Mouse (Mus musculus): ENCODE results near the gene Dlgap4.

DNA sequence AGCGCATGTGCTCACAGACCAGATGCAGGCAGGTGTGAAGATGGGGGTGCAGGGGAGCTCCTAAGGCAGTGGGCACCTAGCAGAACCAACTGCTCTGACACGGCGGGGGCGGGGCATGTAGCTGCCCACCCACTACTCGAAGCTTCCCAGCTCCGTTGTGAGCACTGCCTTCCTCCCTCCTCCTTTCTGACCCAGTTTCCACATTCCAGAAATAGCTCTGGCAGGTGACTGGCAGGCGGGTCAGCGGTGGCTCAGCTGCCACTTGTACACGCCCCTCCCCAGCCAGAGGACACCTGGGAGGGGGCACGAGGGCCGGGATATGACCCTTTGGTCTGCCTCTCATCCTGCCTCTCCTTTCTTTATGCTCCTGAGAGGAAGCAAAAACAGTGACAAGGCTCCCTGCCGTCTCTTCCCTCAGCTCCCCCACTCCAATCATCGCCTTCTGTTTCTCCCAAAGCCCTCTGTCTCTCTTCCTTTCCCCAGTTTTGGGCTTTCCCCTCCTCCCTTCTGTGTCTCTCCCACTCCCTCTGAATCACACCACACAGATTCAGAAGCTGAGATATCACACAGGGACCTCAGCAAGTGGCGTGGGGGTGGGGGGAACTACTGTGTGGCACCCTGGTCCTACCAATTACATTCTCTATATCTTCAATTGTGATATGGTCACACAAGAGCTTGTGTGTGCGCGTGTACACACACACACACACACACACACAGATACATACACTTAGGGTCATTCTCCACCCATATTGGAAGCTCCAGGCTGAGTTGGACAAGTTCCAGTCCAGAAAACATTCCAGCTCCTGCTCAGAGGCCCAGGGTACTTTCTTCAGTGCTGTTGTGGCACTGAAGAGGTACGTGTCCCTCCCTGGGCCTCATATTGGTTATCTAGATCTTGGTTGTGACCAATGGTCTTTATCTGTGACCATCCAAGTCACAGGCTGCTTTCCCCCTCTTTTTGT is 104.1 kb downstream of the Dlgap4 start:
- TF ChIP-seq CTCF (IDR thresholded peaks at IDR 0.05) (no peak), POLR2A (IDR thresholded peaks at IDR 0.05; ENCODE audit: insufficient read depth, low read depth, low read length) (no peak)
